ENCODE assay signal across 22 mouse cellular contexts in the genomic region with DNA sequence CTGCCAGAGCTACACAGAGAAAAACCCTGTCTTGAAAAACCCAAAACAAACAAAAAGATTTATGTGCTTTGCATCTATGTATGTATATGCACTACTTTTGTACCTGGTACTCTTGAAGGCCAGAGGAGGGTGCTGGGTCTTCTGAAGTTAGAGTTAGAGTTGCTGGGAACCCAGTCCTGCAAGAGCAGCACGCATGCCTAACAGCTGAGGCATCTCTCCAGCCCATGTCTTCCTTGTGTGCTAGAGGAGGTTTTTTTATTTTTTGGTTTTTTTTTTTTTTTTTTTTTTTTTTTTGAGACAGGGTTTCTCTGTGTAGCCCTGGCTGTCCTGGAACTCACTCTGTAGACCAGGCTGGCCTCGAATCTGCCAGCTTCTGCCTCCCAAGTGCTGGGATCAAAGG. TPM values are rescaled to one million over a fixed set of nuclear protein-coding genes. Genes with fewer than 3 reads are reported as not detected.
DNase-seq lines count a peak whose midpoint lies in the region; ATAC-seq and TF ChIP-seq lines count a peak whose summit lies in the region.
"Had no signal": no experiment of that assay in that cellular context is flagged by ENCODE, and none has a peak within 500 bp of the region (broad histone marks: within the 10 kb centered on the region; RNA-seq: fewer than 3 reads in every experiment).

No protein-coding gene starts in this region.

- no peak for TF ChIP-seq POLR2A in kidney, adult 2 months (IDR thresholded peaks at IDR 0.05; ENCODE audit: low read depth, low read length)

- WGBS in heart, embryonic 12.5 days, result 64% methylated on average over 2 of the region's 2 CpGs
- WGBS in kidney, adult 2 months, result 54% methylated on average over 2 of the region's 2 CpGs

- H3K4me1 ChIP-seq in heart, embryonic 12.5 days (replicated peaks), result peaks cover 11% of the 10 kb centered on the region
- peaks cover 15% of the 10 kb centered on the region for H3K4me1 ChIP-seq in kidney, adult 2 months (ENCODE audit: control insufficient read depth, insufficient read depth, low read length)
- H3K4me1 ChIP-seq in ES-E14 (ENCODE audit: control insufficient read depth in 2 of 2, insufficient read depth in 2 of 2, low read length in 2 of 2, poor library complexity in 1 of 2), result peaks cover 0 to 2% of the 10 kb centered on the region in 2 experiments; a peak in 1 of 4 replicates
- H3K4me1 ChIP-seq: embryonic facial prominence, embryonic 12.5 days; midbrain, embryonic 12.5 days; neural tube, embryonic 12.5 days had no signal

- no peak for DNase-seq in heart, adult 9 months (ENCODE audit: low spot score in 2 of 2)
- DNase-seq in kidney, adult 2 months, result no peak
- DNase-seq in kidney, postnatal 10 days, result no peak
- peak; percentile 64 for DNase-seq in 3T3-L1 (ENCODE audit: low read depth, low spot score)
- no peak for DNase-seq in ES-E14 (ENCODE audit: low read depth, low spot score)
- no peak for DNase-seq in layer of hippocampus, adult 9-11 months
- DNase-seq: adrenal gland, postnatal 10 days; cerebellum, adult 9-10 months; left cerebral cortex, postnatal 4 days; right cerebral cortex, postnatal 4 days had no signal

- H3K9ac ChIP-seq in heart, embryonic 12.5 days, result no peak overlapping the region
- no peak overlapping the region for H3K9ac ChIP-seq in ES-E14 (ENCODE audit: insufficient read depth, low read depth, low read length, poor library complexity, severe bottlenecking)
- H3K9ac ChIP-seq: embryonic facial prominence, embryonic 12.5 days; hindbrain, embryonic 12.5 days; liver, embryonic 14.5 days; midbrain, embryonic 12.5 days; neural tube, embryonic 12.5 days had no signal

- no peaks in the 10 kb centered on the region for H3K27me3 ChIP-seq in heart, embryonic 12.5 days (replicated peaks)
- H3K27me3 ChIP-seq in kidney, adult 2 months (replicated peaks; ENCODE audit: control insufficient read depth, insufficient read depth, low read length), result no peaks in the 10 kb centered on the region
- H3K27me3 ChIP-seq: embryonic facial prominence, embryonic 12.5 days; hindbrain, embryonic 12.5 days; midbrain, embryonic 12.5 days; neural tube, embryonic 12.5 days had no signal

- H3K36me3 ChIP-seq in heart, embryonic 12.5 days, result peaks cover 44% of the 10 kb centered on the region
- H3K36me3 ChIP-seq in kidney, adult 2 months (ENCODE audit: control insufficient read depth, insufficient read depth, low read length), result peaks cover 2% of the 10 kb centered on the region; the same call in 1 of the 2 replicates
- peaks cover 17% of the 10 kb centered on the region for H3K36me3 ChIP-seq in ES-E14 (ENCODE audit: control insufficient read depth, insufficient read depth, low read length, poor library complexity, severe bottlenecking)

- H3K9me3 ChIP-seq in heart, embryonic 12.5 days (replicated peaks), result no peaks in the 10 kb centered on the region
- H3K9me3 ChIP-seq in ES-E14 (ENCODE audit: control insufficient read depth, insufficient read depth, low read depth, low read length), result no peaks in the 10 kb centered on the region
- H3K9me3 ChIP-seq: embryonic facial prominence, embryonic 12.5 days; hindbrain, embryonic 12.5 days; midbrain, embryonic 12.5 days; neural tube, embryonic 12.5 days had no signal

- in situ Hi-C loops in ES-E14 (cut with MboI; ENCODE audit: low sequenced_read_pairs in 2 of 2, unreplicated experiment in 2 of 2), result no loop called here

- no peak overlapping the region for H3K4me2 ChIP-seq in heart, embryonic 12.5 days
- H3K4me2 ChIP-seq: embryonic facial prominence, embryonic 12.5 days; hindbrain, embryonic 12.5 days; midbrain, embryonic 12.5 days; neural tube, embryonic 12.5 days had no signal

- ATAC-seq in heart, embryonic 12.5 days (ENCODE audit: insufficient number of reproducible peaks, low FRiP score), result no peak
- ATAC-seq: activated CD4-positive, CD25-positive, alpha-beta regulatory T cell, adult 4 months; forebrain, embryonic 16.5 days; inflammation-experienced regulatory T-cells, adult 6 months; lung, postnatal 0 days had no signal

- H3K4me3 ChIP-seq in heart, embryonic 12.5 days, result no peak overlapping the region
- no peak overlapping the region for H3K4me3 ChIP-seq in kidney, adult 2 months (ENCODE audit: insufficient read depth, low read depth, low read length)
- no peak overlapping the region for H3K4me3 ChIP-seq in ES-E14 (ENCODE audit: insufficient read depth in 1 of 2, low read depth in 1 of 2, low read length in 2 of 2, poor library complexity in 1 of 2, severe bottlenecking in 1 of 2)
- H3K4me3 ChIP-seq: embryonic facial prominence, embryonic 12.5 days; hindbrain, embryonic 12.5 days; left cerebral cortex, adult 2 months; midbrain, embryonic 12.5 days; neural tube, embryonic 12.5 days had no signal

- peak overlapping the region; percentile 62; the same call in 1 of the 2 replicates for H3K27ac ChIP-seq in heart, embryonic 12.5 days (ENCODE audit: poor library complexity, severe bottlenecking)
- H3K27ac ChIP-seq in kidney, adult 2 months (ENCODE audit: insufficient read depth, low read depth, low read length), result peak overlapping the region; percentile 77
- no peak overlapping the region for H3K27ac ChIP-seq in ES-E14 (ENCODE audit: insufficient read depth, low read depth, low read length, poor library complexity, severe bottlenecking)
- H3K27ac ChIP-seq: embryonic facial prominence, embryonic 12.5 days; hindbrain, embryonic 12.5 days; left cerebral cortex, adult 2 months; liver, embryonic 14.5 days; midbrain, embryonic 12.5 days; neural tube, embryonic 12.5 days; stomach, postnatal 0 days had no signal

- no peak for TF ChIP-seq CTCF in kidney, adult 2 months (conservative IDR thresholded peaks at IDR 0.05; ENCODE audit: insufficient read depth, insufficient read length, low read depth, low read length)

TF ChIP-seq in ES-E14, 5 proteins besides CTCF, POLR2A, EP300 and RAD21:
- TF ChIP-seq MAFK (IDR thresholded peaks at IDR 0.05; ENCODE audit: insufficient read depth, low read depth, low read length) (no peak), ZNF384 (IDR thresholded peaks at IDR 0.05; ENCODE audit: low read depth, low read length) (peak; percentile 81)

RNA-seq across cellular contexts. Expression of gene Crk, which starts 9.1 kb away (rescaled TPM):
- polyA plus RNA-seq in heart, embryonic 12.5 days (2016; fragmentation: Nextera tagmentation; extraction: Ambion mirVana), result 110 and 111 TPM in 2 replicates
- polyA plus RNA-seq in kidney, adult 2 months (2012; rRNA removed), result 48.4 and 62.4 TPM in 2 replicates
- total RNA-seq in ES-E14 (2012; rRNA removed), result 68.1 and 71.3 TPM in 2 replicates

RNA-seq across cellular contexts. Expression of gene Myo1c, which starts 37.8 kb away (rescaled TPM):
- polyA plus RNA-seq in heart, embryonic 12.5 days (2016; fragmentation: Nextera tagmentation; extraction: Ambion mirVana), result 72.3 and 76.7 TPM in 2 replicates
- polyA plus RNA-seq in kidney, adult 2 months (2012; rRNA removed), result 88.9 and 99.7 TPM in 2 replicates
- total RNA-seq in ES-E14 (2012; rRNA removed), result 62.8 and 62.9 TPM in 2 replicates

RNA-seq across cellular contexts. Expression of gene Ywhae, which starts 44.5 kb away (rescaled TPM):
- 842 and 863 TPM in 2 replicates for polyA plus RNA-seq in heart, embryonic 12.5 days (2016; fragmentation: Nextera tagmentation; extraction: Ambion mirVana)
- 194 and 274 TPM in 2 replicates for polyA plus RNA-seq in kidney, adult 2 months (2012; rRNA removed)
- 256 and 432 TPM in 2 replicates for total RNA-seq in ES-E14 (2012; rRNA removed)

RNA-seq across cellular contexts. Expression of gene Inpp5k, which starts 57.3 kb away (rescaled TPM):
- polyA plus RNA-seq in heart, embryonic 12.5 days (2016; fragmentation: Nextera tagmentation; extraction: Ambion mirVana), result 17.3 and 17.5 TPM in 2 replicates
- polyA plus RNA-seq in kidney, adult 2 months (2012; rRNA removed), result 69.1 and 71.5 TPM in 2 replicates
- total RNA-seq in ES-E14 (2012; rRNA removed), result 12.2 and 13.8 TPM in 2 replicates
